Mouse (Mus musculus) neural tube, embryonic 13.5 days (tissue): ENCODE results near the gene Adgrf1. TPM values are rescaled to one million over a fixed set of nuclear protein-coding genes. Genes with fewer than 3 reads are reported as not detected.

ENCODE experiments used
- ATAC-seq: fragments of 200-750 bp; cut with Nextera tagmentation; 2 replicates; pipeline ENCODE4 v1.8.0; 2017; ENCODE audit warnings: low read depth, mild to moderate bottlenecking, moderate TSS enrichment, moderate library complexity
- H3K27ac ChIP-seq: fragments of 300-500 bp; sonication (generic); replicated peaks from 2 replicates; pipeline ENCODE4 v1.5.1; 2015; ENCODE audit warnings: moderate library complexity, mild to moderate bottlenecking, inconsistent platforms
- H3K27me3 ChIP-seq: fragments of 300-500 bp; sonication (generic); 2 replicates; pipeline ENCODE4 v1.6.1; 2015; ENCODE audit warnings: mild to moderate bottlenecking, inconsistent platforms
- H3K36me3 ChIP-seq: fragments of 300-500 bp; sonication (generic); 2 replicates; pipeline ENCODE4 v1.6.1; 2015; ENCODE audit warnings: mild to moderate bottlenecking, inconsistent platforms
- H3K4me1 ChIP-seq: fragments of 300-500 bp; sonication (generic); replicated peaks from 2 replicates; pipeline ENCODE4 v1.6.1; 2015; ENCODE audit warnings: inconsistent platforms
- H3K4me2 ChIP-seq: fragments of 300-500 bp; sonication (generic); 2 replicates; pipeline ENCODE4 v1.6.1; 2015; ENCODE audit warnings: inconsistent platforms, mild to moderate bottlenecking, moderate library complexity
- H3K4me3 ChIP-seq: fragments of 300-500 bp; sonication (generic); 2 replicates; pipeline ENCODE4 v1.5.1; 2015; ENCODE audit warnings: mild to moderate bottlenecking, inconsistent platforms
- H3K9ac ChIP-seq: fragments of 300-500 bp; sonication (generic); 2 replicates; pipeline ENCODE4 v1.6.1; 2015; ENCODE audit warnings: moderate library complexity, mild to moderate bottlenecking, inconsistent platforms
- H3K9me3 ChIP-seq: fragments of 300-500 bp; sonication (generic); 2 replicates; pipeline ENCODE4 v1.6.1; 2016; ENCODE audit warnings: inconsistent platforms
- WGBS: fragments of 180-500 bp; shearing (Covaris S2); methylation state at CpG from one replicate; pipeline ENCODE4 v1.1.7; 2015; 5-methylcytosine and 5-hydroxymethylcytosine counted together
- polyA plus RNA-seq: library from polyadenylated mRNA; unstranded; fragments of >200 nt; fragmentation: Nextera tagmentation; extraction: Ambion mirVana; gene quantifications from 2 replicates; pipeline ENCODE4 v1.2.1, GENCODE M21; 2015

Gene Adgrf1
- polyA plus RNA-seq, 1 experiment from 2014 or later = not detected

DNA sequence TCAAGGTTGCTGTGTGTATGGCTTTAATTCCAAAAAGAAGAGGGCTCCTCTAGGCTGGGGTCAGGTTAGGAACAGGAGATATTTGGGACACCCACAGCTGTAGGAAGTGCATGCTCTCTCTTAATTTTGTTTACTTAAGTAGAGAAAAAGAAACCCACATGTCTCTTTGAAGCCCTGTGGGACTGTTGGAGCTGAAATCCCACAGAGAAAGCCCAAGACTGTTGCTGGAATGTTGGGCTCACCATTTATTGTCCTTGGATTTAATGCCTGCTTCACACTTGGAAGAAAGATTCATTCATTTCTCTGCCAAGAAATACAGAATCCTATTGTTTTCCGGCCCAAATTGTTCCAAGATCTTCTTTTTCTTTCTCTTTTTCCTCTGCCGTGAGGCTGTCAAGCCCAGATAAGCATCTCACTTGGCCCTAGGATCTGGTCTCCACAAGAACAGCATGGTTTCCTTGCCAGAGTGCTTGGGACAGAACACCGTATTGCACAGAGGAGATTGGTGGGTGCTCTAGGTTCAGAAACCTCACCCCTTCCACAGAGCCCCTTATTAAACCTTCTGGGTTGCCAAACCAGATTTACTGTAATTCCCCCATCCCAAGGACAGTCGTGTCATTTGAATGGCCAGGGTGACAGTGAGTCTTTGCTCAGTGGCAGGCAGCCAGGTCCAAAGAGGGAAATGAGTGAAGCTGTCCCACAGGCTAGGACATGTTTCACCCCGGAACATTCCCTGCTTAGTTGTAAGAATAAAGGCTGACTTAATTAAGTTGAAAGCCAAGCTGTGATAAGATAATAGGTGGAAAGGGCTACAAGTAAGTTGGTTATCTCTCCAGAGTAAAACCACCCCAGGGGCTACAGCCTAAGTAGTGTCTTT, 18.6 kb upstream of the Adgrf1 start:
- Histone ChIP-seq H3K4me1 (peaks cover 23% of the 10 kb centered on the region; the same call in 1 of the 2 replicates), H3K27ac (no peak overlapping the region), H3K9me3 (no peaks in the 10 kb centered on the region), H3K36me3 (no peaks in the 10 kb centered on the region), H3K4me2 (no peak overlapping the region), H3K4me3 (no peak overlapping the region), H3K9ac (no peak overlapping the region), H3K27me3 (no peaks in the 10 kb centered on the region)
- 55% methylated on average over 5 of the region's 5 CpGs for WGBS
- no peak for ATAC-seq

DNA sequence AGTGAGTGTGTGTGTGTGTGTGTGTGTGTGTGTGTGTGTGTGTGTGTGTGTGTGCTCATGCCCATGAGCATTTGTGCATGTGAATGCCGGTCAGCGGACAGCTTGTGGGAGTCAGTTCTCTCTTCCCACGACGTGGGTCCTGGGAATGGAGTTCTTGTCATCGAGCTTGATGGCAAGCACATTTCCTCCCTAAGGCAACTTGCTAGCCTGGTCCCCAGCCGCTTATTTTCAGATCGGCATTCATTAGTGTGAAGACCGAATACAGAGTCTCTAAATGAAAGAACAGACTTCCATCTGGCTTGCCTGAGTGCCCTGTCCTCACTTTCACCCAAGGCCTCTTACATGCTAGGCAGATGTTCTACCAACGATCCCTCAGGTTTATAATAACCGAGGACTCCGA, 17.3 kb upstream of the Adgrf1 start:
- Histone ChIP-seq H3K36me3 (no peaks in the 10 kb centered on the region), H3K4me2 (no peak overlapping the region), H3K9me3 (no peaks in the 10 kb centered on the region), H3K9ac (no peak overlapping the region), H3K4me3 (no peak overlapping the region), H3K4me1 (peaks cover 23% of the 10 kb centered on the region; the same call in 1 of the 2 replicates), H3K27ac (no peak overlapping the region), H3K27me3 (no peaks in the 10 kb centered on the region)
- 64% methylated on average over 11 of the region's 11 CpGs for WGBS
- ATAC-seq = no peak

DNA sequence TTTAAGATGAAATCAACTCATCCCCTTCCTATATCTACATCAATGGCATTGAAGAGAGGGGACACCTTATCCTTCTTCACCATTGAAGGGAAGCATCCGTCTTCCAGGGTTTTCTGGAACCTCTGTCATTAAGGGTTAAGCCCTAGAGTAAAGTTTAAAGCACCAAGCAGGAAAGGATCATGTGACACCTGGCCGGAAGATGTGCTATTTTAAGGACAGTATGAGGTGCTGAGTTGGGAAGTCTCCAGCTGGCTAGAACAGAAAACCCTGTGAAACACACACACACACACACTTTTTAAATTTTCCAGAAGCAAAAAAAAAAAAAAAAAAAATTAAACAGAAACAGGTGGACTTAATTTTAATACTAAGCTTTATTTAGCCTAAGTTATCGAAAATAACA, 15.9 kb upstream of the Adgrf1 start:
- H3K27ac ChIP-seq = no peak overlapping the region
- no peak overlapping the region for H3K9ac ChIP-seq
- H3K4me3 ChIP-seq = no peak overlapping the region
- no peaks in the 10 kb centered on the region for H3K27me3 ChIP-seq
- H3K9me3 ChIP-seq = no peaks in the 10 kb centered on the region
- H3K36me3 ChIP-seq = no peaks in the 10 kb centered on the region
- H3K4me2 ChIP-seq = no peak overlapping the region
- H3K4me1 ChIP-seq = peaks cover 19% of the 10 kb centered on the region; the same call in 1 of the 2 replicates
- whole genome bisulfite sequencing = 74% methylated on average over 3 of the region's 3 CpGs
- no peak for ATAC-seq

DNA sequence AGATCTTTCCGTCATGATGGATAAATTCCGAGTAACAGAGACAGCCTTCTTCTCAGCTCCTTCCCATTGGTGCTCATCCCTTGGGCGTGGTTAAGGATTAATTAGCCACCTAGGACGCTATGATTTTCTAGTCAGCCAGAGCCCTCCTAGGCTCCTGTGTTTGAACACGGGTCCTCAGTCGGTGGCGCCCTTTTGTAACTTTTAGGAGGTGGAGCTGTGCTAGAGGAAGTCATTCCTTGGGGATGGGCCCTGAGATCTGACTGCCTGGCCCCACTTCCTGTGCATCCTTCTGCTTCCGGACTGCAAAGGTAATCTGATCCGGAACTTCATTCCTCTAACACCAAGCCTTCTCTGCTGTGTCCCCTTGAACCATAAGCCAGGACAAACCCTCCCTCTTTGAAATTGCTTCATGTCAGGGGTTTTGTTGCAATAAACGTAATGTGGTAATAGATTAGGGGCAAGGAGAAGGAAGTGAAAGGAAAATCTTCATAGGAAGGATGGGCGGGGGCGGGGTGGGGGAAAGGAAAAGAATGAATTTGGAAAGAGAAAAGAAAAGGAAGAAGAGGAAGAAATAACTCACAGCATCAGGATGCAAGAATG, 13.5 kb upstream of the Adgrf1 start:
- Histone ChIP-seq H3K4me3 (no peak overlapping the region), H3K27ac (no peak overlapping the region), H3K4me1 (peaks cover 5% of the 10 kb centered on the region; the same call in 1 of the 2 replicates), H3K9ac (no peak overlapping the region), H3K4me2 (no peak overlapping the region), H3K9me3 (no peaks in the 10 kb centered on the region), H3K36me3 (no peaks in the 10 kb centered on the region), H3K27me3 (no peaks in the 10 kb centered on the region)
- 72% methylated on average over 12 of the region's 12 CpGs for WGBS
- ATAC-seq = no peak

DNA sequence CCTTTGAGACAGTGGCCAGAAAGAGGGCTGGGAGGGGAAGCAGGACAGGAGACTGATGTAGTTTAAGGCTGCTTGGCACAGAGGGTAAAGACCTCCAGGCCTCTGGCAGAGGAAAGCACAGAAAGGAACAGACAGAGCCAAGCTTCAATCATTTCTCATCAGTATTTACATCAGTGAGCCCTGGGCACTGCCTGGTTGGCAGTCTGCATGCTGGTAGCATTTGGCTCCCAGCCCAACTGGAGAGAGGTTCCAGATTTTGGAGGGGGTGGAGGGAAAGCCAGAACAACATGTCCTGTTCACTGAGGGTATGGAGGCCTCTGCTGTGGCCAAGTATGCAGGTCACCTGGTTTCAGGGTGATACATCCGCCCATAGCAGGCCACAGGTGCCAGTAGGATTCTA, 12.4 kb upstream of the Adgrf1 start:
- no peaks in the 10 kb centered on the region for H3K36me3 ChIP-seq
- 86% methylated on average over 1 of the region's 1 CpGs for WGBS
- no peaks in the 10 kb centered on the region for H3K4me1 ChIP-seq
- ATAC-seq = no peak
- no peak overlapping the region for H3K9ac ChIP-seq
- H3K4me3 ChIP-seq = no peak overlapping the region
- no peak overlapping the region for H3K27ac ChIP-seq
- H3K27me3 ChIP-seq = no peaks in the 10 kb centered on the region
- no peak overlapping the region for H3K4me2 ChIP-seq
- peaks cover 7% of the 10 kb centered on the region for H3K9me3 ChIP-seq

DNA sequence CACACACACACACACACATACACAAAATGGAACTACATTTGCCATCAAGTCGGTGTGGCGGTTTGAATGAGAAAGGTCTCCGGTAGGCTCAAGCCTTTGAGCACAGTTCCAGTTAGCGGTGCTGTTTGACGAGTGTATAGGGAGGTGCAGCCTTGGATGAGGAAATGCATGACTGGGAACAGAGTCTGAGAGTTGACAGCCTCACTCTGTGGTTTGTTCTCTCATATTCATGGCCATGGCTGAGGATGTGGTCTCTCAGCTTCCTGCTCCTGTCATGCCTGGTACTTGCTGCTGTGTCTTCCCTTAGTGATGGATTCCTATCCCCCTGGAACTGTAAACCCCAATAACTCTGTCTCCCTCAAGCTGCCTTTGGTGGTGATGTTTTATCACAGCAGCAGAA, 8.2 kb upstream of the Adgrf1 start:
- Histone ChIP-seq H3K9me3 (peaks cover 7% of the 10 kb centered on the region), H3K4me3 (no peak overlapping the region), H3K36me3 (no peaks in the 10 kb centered on the region), H3K27me3 (no peaks in the 10 kb centered on the region), H3K4me2 (no peak overlapping the region), H3K9ac (no peak overlapping the region), H3K27ac (no peak overlapping the region), H3K4me1 (0 out of 2 replicates have a peak, but pooled peaks cover 3% of the 10 kb centered on the region)
- 93% methylated on average over 5 of the region's 5 CpGs for WGBS
- no peak for ATAC-seq

DNA sequence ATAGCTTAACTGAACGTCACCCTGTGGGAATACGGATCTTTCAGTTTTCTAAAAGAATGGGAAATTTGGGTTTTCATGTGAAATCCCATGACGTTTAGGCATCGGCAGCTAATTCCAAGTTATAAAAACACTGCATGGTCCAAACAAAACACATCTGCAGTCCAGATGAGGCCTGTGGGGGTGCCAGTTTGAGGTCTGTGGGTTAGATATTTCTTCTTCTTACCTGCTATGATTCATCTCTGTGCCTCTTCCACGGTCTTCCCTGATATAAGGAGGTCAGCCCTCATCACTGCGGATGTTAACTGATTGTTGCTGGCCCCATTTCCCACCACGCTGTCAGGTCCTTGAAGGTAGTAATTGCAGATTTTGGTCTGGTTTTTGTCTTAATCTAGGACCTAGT, 5.4 kb upstream of the Adgrf1 start:
- 0 out of 2 replicates have a peak, but pooled peaks cover 3% of the 10 kb centered on the region for H3K4me1 ChIP-seq
- H3K9me3 ChIP-seq = peaks cover 7% of the 10 kb centered on the region
- no peak overlapping the region for H3K4me2 ChIP-seq
- H3K36me3 ChIP-seq = no peaks in the 10 kb centered on the region
- H3K27me3 ChIP-seq = no peaks in the 10 kb centered on the region
- ATAC-seq = peak; percentile 21; the same call in 1 of the 2 replicates
- 73% methylated on average over 7 of the region's 7 CpGs for WGBS
- no peak overlapping the region for H3K4me3 ChIP-seq
- no peak overlapping the region for H3K27ac ChIP-seq
- no peak overlapping the region for H3K9ac ChIP-seq

DNA sequence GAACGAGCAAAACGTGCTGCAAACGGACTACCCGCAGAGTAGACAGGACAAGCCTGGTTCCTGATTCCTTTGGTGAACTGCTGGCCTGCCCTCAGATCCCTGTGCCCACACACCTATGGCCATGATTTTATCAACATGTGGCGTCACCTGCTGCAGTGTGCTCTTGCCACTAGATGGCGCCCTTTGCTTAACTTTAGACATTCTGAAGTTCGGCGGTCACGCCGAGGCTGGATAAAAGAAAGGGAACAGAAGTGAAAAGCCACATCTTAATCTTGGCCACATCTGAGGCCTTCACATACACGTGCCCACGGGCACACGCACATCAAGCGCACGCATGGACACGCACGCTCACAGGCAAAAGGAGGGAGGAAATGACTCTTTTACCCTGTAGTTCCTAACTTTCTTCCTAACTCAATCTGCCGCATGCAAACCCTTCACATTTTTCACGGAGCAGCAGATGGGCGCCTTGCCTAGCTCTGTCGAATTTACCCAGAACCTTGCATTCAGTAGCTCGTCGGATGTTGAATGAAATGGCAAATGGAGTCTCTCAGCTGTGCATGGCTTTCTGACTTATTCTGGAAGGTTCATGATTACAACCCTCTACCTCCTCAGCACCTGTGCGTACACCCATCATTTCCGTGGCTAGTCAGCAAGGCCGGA, 4.8 kb upstream of the Adgrf1 start:
- H3K4me3 ChIP-seq = no peak overlapping the region
- no peak overlapping the region for H3K9ac ChIP-seq
- 0 out of 2 replicates have a peak overlapping the region, but pooled peaks have one; percentile 6 for H3K4me2 ChIP-seq
- peaks cover 7% of the 10 kb centered on the region for H3K9me3 ChIP-seq
- WGBS = 26% methylated on average over 26 of the region's 26 CpGs
- peak; percentile 89 for ATAC-seq
- H3K36me3 ChIP-seq = no peaks in the 10 kb centered on the region
- H3K27ac ChIP-seq = no peak overlapping the region
- H3K27me3 ChIP-seq = no peaks in the 10 kb centered on the region
- H3K4me1 ChIP-seq = 0 out of 2 replicates have a peak, but pooled peaks cover 3% of the 10 kb centered on the region

DNA sequence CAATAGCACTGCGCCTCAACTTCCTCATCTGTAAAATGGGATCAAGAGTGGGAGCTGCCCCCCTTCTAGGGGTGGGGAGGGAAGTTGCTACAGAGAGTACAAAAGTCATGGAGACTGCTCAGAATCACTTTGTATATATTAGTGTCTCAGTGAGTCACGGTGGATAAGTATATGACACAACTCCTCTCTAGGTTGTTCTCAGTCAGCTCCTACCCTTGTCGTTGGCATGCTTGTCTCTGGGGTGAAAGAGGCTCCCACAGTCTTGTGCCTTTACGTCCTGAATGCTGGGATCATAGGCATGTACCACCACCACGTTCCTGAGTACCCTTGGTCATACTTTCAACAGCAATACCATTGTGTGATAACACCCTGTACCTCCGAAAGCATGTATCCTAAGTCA, 4.2 kb upstream of the Adgrf1 start:
- no peak overlapping the region for H3K27ac ChIP-seq
- H3K36me3 ChIP-seq = no peaks in the 10 kb centered on the region
- H3K9ac ChIP-seq = no peak overlapping the region
- no peak overlapping the region for H3K4me2 ChIP-seq
- H3K27me3 ChIP-seq = no peaks in the 10 kb centered on the region
- WGBS = 95% methylated on average over 6 of the region's 6 CpGs
- 0 out of 2 replicates have a peak, but pooled peaks have one; percentile 34 for ATAC-seq
- 0 out of 2 replicates have a peak, but pooled peaks cover 3% of the 10 kb centered on the region for H3K4me1 ChIP-seq
- peaks cover 7% of the 10 kb centered on the region for H3K9me3 ChIP-seq
- H3K4me3 ChIP-seq = no peak overlapping the region

DNA sequence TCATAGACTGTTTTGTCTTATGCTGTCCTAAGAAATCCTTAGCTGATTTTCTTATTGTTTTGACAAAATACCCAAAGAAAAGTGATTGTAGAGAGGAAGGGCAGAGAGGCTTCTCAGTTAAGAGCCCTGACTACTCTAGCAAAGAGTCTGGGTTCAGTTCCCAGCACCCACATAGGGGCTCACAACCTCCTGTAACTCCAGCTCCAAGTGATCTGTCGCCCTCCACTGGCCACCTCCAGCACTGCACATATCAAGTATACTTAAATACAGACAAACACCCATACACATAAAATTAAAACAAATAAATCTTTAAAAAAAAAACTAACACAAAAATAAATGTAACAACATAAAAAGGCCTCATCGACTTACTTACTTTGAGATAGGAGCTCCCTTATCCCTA, 3.5 kb upstream of the Adgrf1 start:
- Histone ChIP-seq H3K27me3 (no peaks in the 10 kb centered on the region), H3K9ac (no peak overlapping the region), H3K4me1 (0 out of 2 replicates have a peak, but pooled peaks cover 3% of the 10 kb centered on the region), H3K36me3 (no peaks in the 10 kb centered on the region), H3K4me2 (no peak overlapping the region), H3K4me3 (no peak overlapping the region), H3K9me3 (peaks cover 7% of the 10 kb centered on the region), H3K27ac (no peak overlapping the region)
- ATAC-seq = no peak
- WGBS = 86% methylated on average over 2 of the region's 2 CpGs

DNA sequence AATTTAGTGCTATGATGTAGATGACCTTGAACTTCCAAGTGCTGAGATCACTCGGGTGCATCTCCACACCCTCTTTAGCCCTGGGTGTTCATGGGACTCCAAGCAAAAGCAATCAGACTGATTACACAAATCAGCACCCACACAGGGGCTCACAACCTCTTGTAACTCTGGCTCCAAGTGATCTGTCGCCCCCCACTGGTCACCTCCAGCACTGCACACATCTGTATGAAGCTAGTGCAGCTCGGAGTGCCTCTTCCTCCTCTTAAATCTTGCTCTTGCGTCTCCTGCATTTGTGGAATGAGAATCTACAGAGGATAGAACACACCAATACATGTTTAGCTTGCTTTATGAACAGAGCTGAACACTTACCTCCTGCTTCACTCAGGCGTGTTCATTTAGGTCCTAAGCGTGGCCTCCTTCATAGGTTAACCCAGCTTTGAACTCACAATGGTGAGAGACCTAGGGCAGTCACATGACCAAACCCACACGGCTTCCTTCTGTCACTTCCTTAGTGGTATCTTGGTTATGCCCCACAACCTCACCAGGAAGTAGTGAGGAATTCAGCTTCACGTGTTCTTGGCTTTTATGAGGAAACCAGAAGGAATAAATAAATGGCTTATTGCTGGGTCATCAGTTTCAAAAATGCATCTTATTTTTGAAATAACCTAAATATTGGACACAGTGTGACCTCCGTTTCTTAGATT, 2.9 kb upstream of the Adgrf1 start:
- WGBS = 91% methylated on average over 9 of the region's 9 CpGs
- Histone ChIP-seq H3K4me3 (no peak overlapping the region), H3K27me3 (no peaks in the 10 kb centered on the region), H3K4me1 (0 out of 2 replicates have a peak, but pooled peaks cover 3% of the 10 kb centered on the region), H3K9me3 (peaks cover 4% of the 10 kb centered on the region), H3K36me3 (no peaks in the 10 kb centered on the region), H3K27ac (no peak overlapping the region), H3K4me2 (no peak overlapping the region), H3K9ac (no peak overlapping the region)
- no peak for ATAC-seq
